Mouse (Mus musculus): ENCODE results near the gene Olfr1200. TPM values are rescaled to one million over a fixed set of nuclear protein-coding genes. Genes with fewer than 3 reads are reported as not detected.

Gene Olfr1200
- polyA plus RNA-seq (2012; rRNA removed): not detected in 2 replicates

- WGBS: 68% methylated on average over 2 of the region's 2 CpGs
- Histone ChIP-seq H3K4me3 (replicated peaks; ENCODE audit: extremely low read depth, low read depth, low read length) (no peak within 1 kb of the TSS), H3K4me1 (ENCODE audit: control insufficient read depth, insufficient read depth, low read length) (no peaks in the 10 kb centered on the region)
- DNase-seq: no peak
- TF ChIP-seq CTCF (IDR thresholded peaks at IDR 0.05; ENCODE audit: insufficient read depth, low read length): no peak
- TF ChIP-seq POLR2A (IDR thresholded peaks at IDR 0.05; ENCODE audit: borderline replicate concordance, extremely low read depth, low read depth, low read length): no peak
Measured at GRCm38 (mm10) chr2:88770388-88770787, at the start of gene Olfr1200. Olfr1200 (minus strand) TSS chr2:88770488.

- 57% methylated on average over 1 of the region's 1 CpGs for WGBS
- no peak for DNase-seq
- TF ChIP-seq CTCF (IDR thresholded peaks at IDR 0.05; ENCODE audit: insufficient read depth, low read length): no peak
- no peak for TF ChIP-seq POLR2A (IDR thresholded peaks at IDR 0.05; ENCODE audit: borderline replicate concordance, extremely low read depth, low read depth, low read length)
- H3K4me1 ChIP-seq (ENCODE audit: control insufficient read depth, insufficient read depth, low read length): no peaks in the 10 kb centered on the region
- no peak within 1 kb of the TSS for H3K4me3 ChIP-seq (replicated peaks; ENCODE audit: extremely low read depth, low read depth, low read length)
Measured at GRCm38 (mm10) chr2:88814196-88814595, 43.9 kb upstream of the Olfr1200 start, which contains the start of gene Olfr1202. Olfr1202 (plus strand) TSS chr2:88814496.

GRCm38 (mm10) chr2:88792736-88793135, 22.4 kb upstream of the Olfr1200 start, which contains the start of gene Olfr1201:
Olfr1201 (plus strand) TSS chr2:88793036.
- DNase-seq: no peak
- TF ChIP-seq CTCF (IDR thresholded peaks at IDR 0.05; ENCODE audit: insufficient read depth, low read length) (no peak), POLR2A (IDR thresholded peaks at IDR 0.05; ENCODE audit: borderline replicate concordance, extremely low read depth, low read depth, low read length) (no peak)
- no peak within 1 kb of the TSS for H3K4me3 ChIP-seq (replicated peaks; ENCODE audit: extremely low read depth, low read depth, low read length)
- H3K4me1 ChIP-seq (ENCODE audit: control insufficient read depth, insufficient read depth, low read length): no peaks in the 10 kb centered on the region
- 63% methylated on average over 6 of the region's 6 CpGs for WGBS

GRCm38 (mm10) chr2:88760369-88760768, 9.9 kb downstream of the Olfr1200 start, which contains the start of gene Olfr1199:
Olfr1199 (minus strand) TSS chr2:88760469.
- DNase-seq: no peak
- Histone ChIP-seq H3K4me3 (replicated peaks; ENCODE audit: extremely low read depth, low read depth, low read length) (no peak within 1 kb of the TSS), H3K4me1 (ENCODE audit: control insufficient read depth, insufficient read depth, low read length) (no peaks in the 10 kb centered on the region)
- WGBS: 77% methylated on average over 2 of the region's 2 CpGs
- TF ChIP-seq CTCF (IDR thresholded peaks at IDR 0.05; ENCODE audit: insufficient read depth, low read length) (no peak), POLR2A (IDR thresholded peaks at IDR 0.05; ENCODE audit: borderline replicate concordance, extremely low read depth, low read depth, low read length) (no peak)

- TF ChIP-seq CTCF (IDR thresholded peaks at IDR 0.05; ENCODE audit: insufficient read depth, low read length) (no peak), POLR2A (IDR thresholded peaks at IDR 0.05; ENCODE audit: borderline replicate concordance, extremely low read depth, low read depth, low read length) (no peak)
- 80% methylated on average over 2 of the region's 2 CpGs for WGBS
- DNase-seq: no peak
- Histone ChIP-seq H3K4me1 (ENCODE audit: control insufficient read depth, insufficient read depth, low read length) (no peaks in the 10 kb centered on the region), H3K4me3 (replicated peaks; ENCODE audit: extremely low read depth, low read depth, low read length) (no peak within 1 kb of the TSS)
Measured at GRCm38 (mm10) chr2:88751270-88751669, 19.0 kb downstream of the Olfr1200 start, which contains the start of gene Olfr1198. Olfr1198 (minus strand) TSS chr2:88751370.

GRCm38 (mm10) chr2:88743379-88743778, 26.9 kb downstream of the Olfr1200 start:
- 66% methylated on average over 3 of the region's 3 CpGs for WGBS
- no peak for DNase-seq
- no peak overlapping the region for H3K4me3 ChIP-seq (replicated peaks; ENCODE audit: extremely low read depth, low read depth, low read length)
- no peaks in the 10 kb centered on the region for H3K4me1 ChIP-seq (ENCODE audit: control insufficient read depth, insufficient read depth, low read length)
- no peak for TF ChIP-seq POLR2A (IDR thresholded peaks at IDR 0.05; ENCODE audit: borderline replicate concordance, extremely low read depth, low read depth, low read length)
- no peak for TF ChIP-seq CTCF (IDR thresholded peaks at IDR 0.05; ENCODE audit: insufficient read depth, low read length)

GRCm38 (mm10) chr2:88732266-88732665, 38.0 kb downstream of the Olfr1200 start, which contains the start of gene Olfr1197:
Olfr1197 (minus strand) TSS chr2:88732366.
- Histone ChIP-seq H3K4me1 (ENCODE audit: control insufficient read depth, insufficient read depth, low read length) (no peaks in the 10 kb centered on the region), H3K4me3 (replicated peaks; ENCODE audit: extremely low read depth, low read depth, low read length) (no peak within 1 kb of the TSS)
- DNase-seq: no peak
- WGBS: 76% methylated on average over 1 of the region's 1 CpGs
- TF ChIP-seq CTCF (IDR thresholded peaks at IDR 0.05; ENCODE audit: insufficient read depth, low read length) (no peak), POLR2A (IDR thresholded peaks at IDR 0.05; ENCODE audit: borderline replicate concordance, extremely low read depth, low read depth, low read length) (no peak)

Other genes with a start within 250 kb of the Olfr1200 start
- gene Olfr1188, start 213.6 kb downstream of the Olfr1200 start, polyA plus RNA-seq (2012; rRNA removed): not detected in 2 replicates
- not detected in 2 replicates for gene Olfr1189, start 184.0 kb downstream of the Olfr1200 start, polyA plus RNA-seq (2012; rRNA removed)
- gene Olfr1191-ps1, start 129.9 kb downstream of the Olfr1200 start, polyA plus RNA-seq (2012; rRNA removed): not detected in 2 replicates
- not detected in 2 replicates for gene Olfr1192-ps1, start 122.0 kb downstream of the Olfr1200 start, polyA plus RNA-seq (2012; rRNA removed)
- gene Olfr1193, start 94.9 kb downstream of the Olfr1200 start, polyA plus RNA-seq (2012; rRNA removed): not detected in 2 replicates
- gene Olfr1195, start 81.3 kb downstream of the Olfr1200 start, polyA plus RNA-seq (2012; rRNA removed): not detected in 2 replicates
- not detected in 2 replicates for gene Olfr1196, start 65.9 kb downstream of the Olfr1200 start, polyA plus RNA-seq (2012; rRNA removed)
- gene Olfr1197, start 38.1 kb downstream of the Olfr1200 start, polyA plus RNA-seq (2012; rRNA removed): not detected in 2 replicates
- gene Olfr1198, start 19.1 kb downstream of the Olfr1200 start, polyA plus RNA-seq (2012; rRNA removed): not detected in 2 replicates
- gene Olfr1199, start 10.0 kb downstream of the Olfr1200 start, polyA plus RNA-seq (2012; rRNA removed): not detected in 2 replicates
- not detected in 2 replicates for gene Olfr1201, start 22.5 kb upstream of the Olfr1200 start, polyA plus RNA-seq (2012; rRNA removed)
- not detected in 2 replicates for gene Olfr1202, start 44.0 kb upstream of the Olfr1200 start, polyA plus RNA-seq (2012; rRNA removed)
- not detected in 2 replicates for gene Olfr1205, start 59.2 kb upstream of the Olfr1200 start, polyA plus RNA-seq (2012; rRNA removed)
- not detected in 2 replicates for gene Olfr1204, start 78.8 kb upstream of the Olfr1200 start, polyA plus RNA-seq (2012; rRNA removed)
- not detected in 2 replicates for gene Olfr1206, start 92.7 kb upstream of the Olfr1200 start, polyA plus RNA-seq (2012; rRNA removed)
- gene Olfr1208, start 131.8 kb upstream of the Olfr1200 start, polyA plus RNA-seq (2012; rRNA removed): not detected in 2 replicates
- gene Olfr1209, start 144.7 kb upstream of the Olfr1200 start, polyA plus RNA-seq (2012; rRNA removed): not detected in 2 replicates
- not detected in 2 replicates for gene Olfr1211, start 167.6 kb upstream of the Olfr1200 start, polyA plus RNA-seq (2012; rRNA removed)
- gene Olfr1212, start 183.5 kb upstream of the Olfr1200 start, polyA plus RNA-seq (2012; rRNA removed): not detected in 2 replicates
- not detected in 2 replicates for gene Gm13762, start 209.8 kb upstream of the Olfr1200 start, polyA plus RNA-seq (2012; rRNA removed)
- gene Olfr1214, start 222.2 kb upstream of the Olfr1200 start, polyA plus RNA-seq (2012; rRNA removed): not detected in 2 replicates
- gene Olfr1215, start 236.5 kb upstream of the Olfr1200 start, polyA plus RNA-seq (2012; rRNA removed): not detected in 2 replicates
- gene Olfr1216, start 247.9 kb upstream of the Olfr1200 start, polyA plus RNA-seq (2012; rRNA removed): not detected in 2 replicates

Data from lung, adult 2 months (tissue).